Mouse (Mus musculus) stomach, postnatal 0 days (tissue): ENCODE measurements around the gene Gm10718.
"Not testable (repeated sequence)": the region's sequence is repeated elsewhere in the genome, so short reads cannot be mapped to it uniquely, and the experiment has no call there.

Experiments
- CTCF ChIP-seq: IDR thresholded peaks from 2 replicates; pipeline ENCODE4 v1.5.1; 2016; ENCODE audit warnings: antibody characterized with exemption, low read depth, mild to moderate bottlenecking, moderate library complexity
- EP300 ChIP-seq: optimal IDR thresholded peaks from 2 replicates; pipeline ENCODE3; 2016; ENCODE audit warnings: antibody characterized with exemption

- 0 out of 2 replicates have a peak, but pooled peaks have one; percentile 10 for TF ChIP-seq CTCF
- not testable (repeated sequence) for TF ChIP-seq EP300
These were observed 21.2 kb upstream of the Gm10718 start for GRCm38 (mm10) chr9:3001948-3002659.
